8 mouse cellular contexts compared by ENCODE assay signal in the genomic region with DNA sequence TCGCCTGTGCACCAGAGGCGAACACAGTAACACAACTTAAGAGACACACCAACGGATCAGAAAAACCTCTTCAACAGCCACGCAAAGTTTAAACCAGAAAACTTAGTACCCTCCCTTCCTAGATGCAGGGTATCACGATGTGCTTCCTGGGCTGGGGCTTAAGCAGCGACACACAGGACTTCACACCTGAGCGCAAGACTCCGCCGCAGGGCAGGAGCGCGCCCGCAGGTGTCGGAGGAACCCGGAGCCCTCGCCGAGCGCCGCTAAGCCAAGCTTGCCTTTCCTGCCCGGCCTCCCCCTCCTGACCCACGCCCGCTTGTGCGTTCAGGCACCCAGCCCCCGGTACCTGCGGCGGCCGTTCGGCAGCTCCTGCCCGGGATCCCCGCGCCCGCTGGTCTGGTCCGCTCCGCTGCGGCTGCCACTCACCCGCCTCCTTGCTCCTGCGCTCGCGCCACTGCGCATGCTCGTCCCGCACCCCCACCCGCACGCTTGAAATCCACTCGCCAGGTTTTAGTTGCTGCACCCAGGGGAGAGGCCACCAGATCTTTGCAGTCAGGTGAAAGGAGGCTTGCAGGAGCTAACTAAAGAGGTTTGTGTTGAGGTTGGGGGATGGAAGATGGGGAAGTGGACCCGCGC. TPM values are rescaled to one million over a fixed set of nuclear protein-coding genes. Genes with fewer than 3 reads are reported as not detected.
DNase-seq lines count a peak whose midpoint lies in the region; ATAC-seq lines count a peak whose summit lies in the region.

Pls1 (minus strand) TSS at position 487 of the 636 bp plus-strand sequence.

- no peaks in the 10 kb centered on the region for H3K27me3 ChIP-seq in embryonic facial prominence, embryonic 12.5 days
- H3K27me3 ChIP-seq in limb, embryonic 11.5 days (ENCODE audit: control insufficient read depth, insufficient read depth, low read length), result no peaks in the 10 kb centered on the region
- H3K27me3 ChIP-seq in midbrain, embryonic 13.5 days, result peaks cover 21% of the 10 kb centered on the region

- H3K9ac ChIP-seq in embryonic facial prominence, embryonic 12.5 days, result peak within 1 kb of the TSS; percentile 61
- peak within 1 kb of the TSS; percentile 38; the same call in 1 of the 2 replicates for H3K9ac ChIP-seq in limb, embryonic 11.5 days (ENCODE audit: low read length)
- H3K9ac ChIP-seq in midbrain, embryonic 13.5 days (replicated peaks), result peak within 1 kb of the TSS; percentile 73

- peak; percentile 86 for ATAC-seq in embryonic facial prominence, embryonic 12.5 days (ENCODE audit: insufficient number of reproducible peaks, insufficient read depth, low FRiP score, low TSS enrichment)
- peak; percentile 86 for ATAC-seq in limb, embryonic 11.5 days (ENCODE audit: insufficient number of reproducible peaks, low FRiP score, low TSS enrichment, low read depth)
- peak; percentile 96 for ATAC-seq in midbrain, embryonic 13.5 days

- peak within 1 kb of the TSS; percentile 91 for H3K4me2 ChIP-seq in embryonic facial prominence, embryonic 12.5 days (replicated peaks)
- peak within 1 kb of the TSS; percentile 91 for H3K4me2 ChIP-seq in limb, embryonic 11.5 days (ENCODE audit: low read depth, severe bottlenecking)
- H3K4me2 ChIP-seq in midbrain, embryonic 13.5 days (replicated peaks), result peak within 1 kb of the TSS; percentile 90

- H3K36me3 ChIP-seq in embryonic facial prominence, embryonic 12.5 days, result no peaks in the 10 kb centered on the region
- no peaks in the 10 kb centered on the region for H3K36me3 ChIP-seq in limb, embryonic 11.5 days (ENCODE audit: control insufficient read depth, insufficient read depth, low read length)
- H3K36me3 ChIP-seq in midbrain, embryonic 13.5 days, result no peaks in the 10 kb centered on the region

- peak within 1 kb of the TSS; percentile 58 for H3K4me3 ChIP-seq in embryonic facial prominence, embryonic 12.5 days
- H3K4me3 ChIP-seq in limb, embryonic 11.5 days (ENCODE audit: low read depth, low read length), result peak within 1 kb of the TSS; percentile 52
- peak within 1 kb of the TSS; percentile 70 for H3K4me3 ChIP-seq in midbrain, embryonic 13.5 days (replicated peaks)

- peak; percentile 84 to 88 for DNase-seq in adrenal gland, postnatal 36 days
- peak; percentile 46 to 57 for DNase-seq in heart, adult 9 months (ENCODE audit: low spot score in 2 of 2)
- DNase-seq in kidney, adult 8-10 months, result peak; percentile 92 to 94
- DNase-seq in limb, embryonic 11.5 days (ENCODE audit: low spot score), result peak; percentile 94
- DNase-seq in spleen, adult 12 weeks (ENCODE audit: low spot score), result peak; percentile 51
- no peak for DNase-seq in MN1 (ENCODE audit: low spot score)

- no peaks in the 10 kb centered on the region for H3K9me3 ChIP-seq in embryonic facial prominence, embryonic 12.5 days
- H3K9me3 ChIP-seq in limb, embryonic 11.5 days (ENCODE audit: control insufficient read depth, low read length), result no peaks in the 10 kb centered on the region
- H3K9me3 ChIP-seq in midbrain, embryonic 13.5 days, result no peaks in the 10 kb centered on the region

- H3K4me1 ChIP-seq in embryonic facial prominence, embryonic 12.5 days, result 0 out of 2 replicates have a peak, but pooled peaks cover 3% of the 10 kb centered on the region
- 0 out of 2 replicates have a peak, but pooled peaks cover 3% of the 10 kb centered on the region for H3K4me1 ChIP-seq in limb, embryonic 11.5 days (ENCODE audit: control insufficient read depth, insufficient read depth, low read length)
- H3K4me1 ChIP-seq in midbrain, embryonic 13.5 days (replicated peaks), result 0 out of 2 replicates have a peak, but pooled peaks cover 3% of the 10 kb centered on the region

- no peak within 1 kb of the TSS for H3K27ac ChIP-seq in embryonic facial prominence, embryonic 12.5 days
- no peak within 1 kb of the TSS for H3K27ac ChIP-seq in limb, embryonic 11.5 days (replicated peaks; ENCODE audit: low read depth, low read length)
- H3K27ac ChIP-seq in midbrain, embryonic 13.5 days, result no peak within 1 kb of the TSS

- 2% methylated on average over 46 of the region's 46 CpGs for WGBS in embryonic facial prominence, embryonic 12.5 days
- WGBS in limb, embryonic 11.5 days, result under 1% methylated on average over 46 of the region's 46 CpGs
- under 1% methylated on average over 46 of the region's 46 CpGs for WGBS in midbrain, embryonic 13.5 days

RNA-seq across cellular contexts. Expression of gene Pls1, which starts in this region (rescaled TPM):
- total RNA-seq in adrenal gland, postnatal 36 days (2021), result 10 to 100 TPM in 1 of 2 experiments, 1 to 10 TPM in 1; 3.9 to 10.0 TPM
- 5.5 and 5.8 TPM in 2 replicates for polyA plus RNA-seq in embryonic facial prominence, embryonic 12.5 days (2016; fragmentation: Nextera tagmentation; extraction: Ambion mirVana)
- 4.3 and 4.4 TPM in 2 replicates for polyA plus RNA-seq in limb, embryonic 11.5 days (2014; fragmentation: Nextera tagmentation; extraction: Ambion mirVana)
- polyA plus RNA-seq in midbrain, embryonic 13.5 days (2015; fragmentation: Nextera tagmentation; extraction: Ambion mirVana), result 2.5 and 2.8 TPM in 2 replicates
